Mouse (Mus musculus) spleen, postnatal 14 days (tissue): Measurements from ENCODE around the gene Gsx1.

ENCODE experiments used
- DNase-seq, 2 experiments: peaks; one replicate each; pipeline ENCODE4 v3.0.0; 2021 to 2022; ENCODE audit warnings: low spot score in 2 of 2

The Gsx1 gene

GRCm38 (mm10) chr5:147207852-147208251 is 19.4 kb downstream of the Gsx1 start:
- DNase-seq = no peak

GRCm38 (mm10) chr5:147208471-147208870 is 20.0 kb downstream of the Gsx1 start:
- DNase-seq = no peak

GRCm38 (mm10) chr5:147227354-147228112 is 39.0 kb downstream of the Gsx1 start:
- DNase-seq = peak; percentile 50 to 72

- DNase-seq = no peak
Observed at GRCm38 (mm10) chr5:147235406-147236309, 47.2 kb downstream of the Gsx1 start.
